Mouse (Mus musculus) olfactory bulb, adult 2 months (tissue): Measurements from ENCODE around the gene Klhl18.

Experiments
- CTCF ChIP-seq: fragments of 200-500 bp; IDR thresholded peaks from 2 replicates; pipeline ENCODE4 v1.5.1; 2012; ENCODE audit warnings: low read depth, mild to moderate bottlenecking, low read length, moderate library complexity; ENCODE audit not compliant: insufficient read depth
- POLR2A ChIP-seq: fragments of 200-500 bp; IDR thresholded peaks from 2 replicates; pipeline ENCODE4 v1.6.1; 2012; ENCODE audit warnings: mild to moderate bottlenecking, low read depth, low read length, moderate library complexity; ENCODE audit not compliant: insufficient read depth

DNA sequence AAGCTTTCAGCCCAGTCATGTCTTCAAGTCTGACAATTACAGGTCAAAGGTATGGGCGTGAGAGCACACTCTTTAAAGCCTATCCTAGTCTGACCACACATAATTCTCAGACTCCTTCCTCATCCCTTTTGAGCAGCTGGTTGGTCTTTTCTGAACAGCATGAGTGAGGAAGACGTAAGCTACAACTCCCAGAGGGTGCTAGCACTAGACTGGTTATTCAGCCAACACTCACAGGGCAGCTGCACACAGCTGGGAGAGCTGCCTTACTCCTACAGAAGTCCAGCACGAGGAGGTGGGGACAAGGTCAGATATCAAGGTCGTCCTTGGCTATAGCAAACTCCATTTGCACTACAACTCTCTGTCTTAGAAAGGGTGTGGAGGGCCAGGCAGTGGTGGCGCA is 75.8 kb downstream of the Klhl18 start:
- TF ChIP-seq CTCF (no peak), POLR2A (no peak)
